Mouse (Mus musculus) mature B cell (primary cell): ENCODE data around the gene Aox3.

Experiments
- in situ Hi-C: fragments of 300-500 bp; cut with MboI; formaldehyde crosslinking; loops from 2 replicates; pipeline ENCODE4 v1.14.3; 2019

Gene Aox3

DNA sequence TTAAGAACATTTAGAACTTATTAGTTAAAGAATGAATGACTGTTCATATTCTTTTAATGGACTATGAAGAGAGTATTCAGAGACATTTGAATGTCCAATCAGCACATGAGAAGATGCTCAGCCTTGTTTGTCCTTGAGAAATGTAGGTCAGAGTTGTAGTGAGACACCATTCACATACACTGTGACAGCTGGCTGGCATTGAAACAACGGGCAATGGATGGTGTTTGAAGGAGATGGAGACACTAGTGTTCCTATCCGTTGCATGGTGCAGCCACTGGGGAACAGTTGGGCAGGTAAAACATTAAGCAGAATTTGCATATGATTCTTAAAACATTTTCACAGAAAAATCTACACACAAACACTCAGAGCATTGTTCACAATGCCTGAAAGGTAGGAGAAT lies 5.9 kb upstream of the Aox3 start:
- in situ Hi-C loops, result no loop called here

DNA sequence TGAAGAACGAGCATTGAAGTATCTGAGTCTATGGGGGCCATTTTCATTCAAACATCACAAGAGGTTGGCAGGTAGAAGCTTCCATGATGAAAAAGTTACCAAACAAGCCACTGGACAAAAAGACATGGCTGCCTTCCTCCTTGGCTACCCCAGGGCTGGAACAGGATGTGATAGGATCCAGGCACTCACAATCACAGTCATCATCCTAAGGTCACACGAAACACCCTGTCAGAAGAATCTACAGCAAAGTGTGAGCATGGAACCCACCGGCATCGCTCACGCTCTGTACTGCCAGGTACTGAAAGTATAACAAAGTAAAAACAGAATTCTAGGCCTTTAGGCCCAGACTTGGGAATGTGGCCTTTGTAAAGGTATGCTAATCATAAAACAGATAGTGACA lies 2.7 kb upstream of the Aox3 start:
- in situ Hi-C loops, result no loop called here

DNA sequence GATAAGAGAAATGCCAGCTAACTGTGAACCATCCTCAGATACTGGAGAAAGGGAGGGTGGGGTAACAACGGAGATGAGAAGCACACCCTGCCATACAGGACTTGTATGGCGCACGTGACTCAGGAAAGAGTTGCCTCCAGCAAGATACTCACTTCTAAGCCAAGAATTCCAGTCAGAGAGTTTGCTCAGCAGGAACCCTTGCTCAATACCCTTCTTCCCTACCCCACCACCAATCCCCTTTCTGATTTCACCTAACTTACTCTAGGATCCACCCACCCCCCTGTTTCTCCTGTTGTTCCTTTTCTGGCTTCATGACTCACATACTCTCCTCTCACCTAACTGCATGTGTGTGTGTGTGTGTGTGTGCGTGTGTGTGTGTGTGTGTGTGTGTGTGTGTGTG lies 1.6 kb upstream of the Aox3 start:
- in situ Hi-C loops, result no loop called here

DNA sequence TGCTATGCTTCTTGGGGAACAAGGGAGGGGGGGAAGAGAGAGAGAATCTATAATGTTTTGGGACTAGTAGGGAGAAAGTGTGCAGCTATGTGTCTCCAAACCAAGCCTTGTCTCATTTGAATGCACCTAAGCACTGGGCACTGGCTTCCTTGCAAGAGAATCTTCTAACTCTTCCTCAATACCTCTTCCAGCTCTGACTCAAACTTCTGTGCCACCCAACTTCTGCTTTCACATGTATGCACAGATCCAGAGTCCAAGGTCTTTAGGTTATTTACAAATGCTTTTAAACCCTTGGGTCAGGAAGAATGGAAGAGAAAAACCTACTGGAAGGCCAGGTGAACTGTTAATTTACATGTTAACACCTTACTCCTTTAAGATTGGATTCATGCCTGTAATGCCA lies 511 bp downstream of the Aox3 start:
- in situ Hi-C loops, result no loop called here

DNA sequence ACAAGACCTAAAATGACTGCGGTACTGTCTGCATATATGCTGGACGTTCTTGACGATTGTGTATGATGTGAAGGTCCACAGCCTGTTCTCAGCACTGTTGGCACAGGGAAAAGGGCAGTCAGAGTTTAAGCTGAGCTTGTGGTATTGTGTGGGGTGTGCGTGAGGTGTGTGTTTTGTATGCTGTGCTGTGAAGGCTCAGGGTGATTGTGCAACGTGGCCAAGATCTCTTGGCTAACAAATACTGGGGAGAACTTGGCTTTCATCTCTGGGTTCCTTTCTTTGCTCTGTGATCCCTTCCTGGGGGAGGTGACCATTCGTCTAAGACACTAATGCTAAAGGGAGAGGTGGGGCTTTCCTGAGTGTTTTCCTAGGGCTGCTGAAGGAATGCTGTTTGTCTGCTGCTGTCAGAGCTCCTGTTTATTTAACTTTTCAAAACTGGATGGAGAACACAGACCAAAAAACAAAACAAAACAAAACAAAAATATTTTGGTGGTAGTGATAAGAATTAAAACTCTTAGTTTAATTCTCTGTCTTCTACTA lies 1.2 kb downstream of the Aox3 start:
- in situ Hi-C loops, result no loop called here

DNA sequence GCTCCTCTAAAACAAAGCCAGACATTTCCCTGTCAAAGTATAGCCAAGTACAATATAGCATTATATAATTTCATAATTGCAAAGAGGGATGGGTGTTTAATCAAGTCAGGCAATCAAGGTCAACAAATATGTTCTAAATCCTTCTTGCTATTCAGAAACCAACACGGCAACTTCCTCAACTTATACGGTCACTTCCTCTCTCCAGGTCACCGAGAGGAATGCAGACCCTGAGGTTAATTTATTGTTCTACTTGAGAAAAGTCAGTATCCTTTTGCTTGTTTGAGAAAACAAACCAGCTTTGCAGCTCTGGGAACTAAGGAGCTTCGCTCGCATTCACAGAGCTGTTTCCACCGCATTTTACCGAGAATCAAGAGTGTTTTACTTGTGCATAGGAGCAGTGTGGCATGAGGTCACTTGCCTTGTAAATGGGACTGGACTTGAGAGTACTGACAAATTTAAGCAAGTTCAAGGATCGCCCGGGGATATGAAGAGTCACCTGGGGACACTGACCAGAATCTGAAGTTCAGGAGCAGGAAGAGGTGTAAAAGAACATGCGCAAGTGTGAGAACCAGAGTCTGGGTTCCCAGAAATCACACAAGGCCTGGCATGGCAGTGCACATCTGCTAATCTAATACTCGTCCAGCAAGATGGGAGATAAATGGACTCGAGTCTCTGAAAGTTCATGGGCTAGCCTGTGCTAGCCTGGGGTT lies 1.9 kb downstream of the Aox3 start:
- in situ Hi-C loops, result no loop called here

DNA sequence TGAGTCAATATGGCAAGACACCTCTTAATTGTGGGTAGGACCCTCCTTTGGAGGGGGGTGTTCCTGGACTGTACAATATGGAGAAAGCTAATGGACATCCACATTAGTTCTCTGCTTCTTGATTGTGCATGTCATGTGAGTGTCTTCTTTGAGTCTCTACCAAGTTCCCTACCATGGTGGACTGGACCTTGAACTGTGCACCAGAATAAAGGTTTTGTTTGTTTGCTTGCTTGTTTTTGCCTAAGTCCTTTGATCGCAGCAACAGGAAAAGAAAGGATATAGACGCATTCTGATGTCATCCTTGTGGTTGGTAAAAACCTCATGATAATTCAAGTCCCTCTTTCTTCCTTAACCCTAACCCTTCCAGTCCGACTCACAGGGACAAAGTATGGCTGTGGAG lies 5.3 kb downstream of the Aox3 start:
- in situ Hi-C loops, result no loop called here

DNA sequence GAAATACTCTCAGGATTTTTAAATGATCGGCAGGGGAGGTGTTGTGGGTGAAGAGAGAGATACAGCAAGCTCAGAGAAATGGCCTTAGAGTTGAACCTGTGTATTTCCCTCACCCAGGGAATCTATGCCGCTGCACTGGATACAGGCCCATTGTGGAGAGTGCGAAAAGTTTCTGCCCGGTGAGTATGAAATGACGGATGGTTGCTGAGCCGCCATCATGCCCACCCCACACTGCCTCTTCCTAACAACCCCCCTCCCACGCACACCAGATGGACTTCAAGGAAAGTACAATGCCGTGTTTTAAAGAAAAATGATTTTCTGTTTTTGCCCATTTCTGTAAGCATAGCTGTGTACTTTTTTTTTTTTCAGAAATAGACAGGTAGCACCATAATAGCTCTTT lies 12.0 kb downstream of the Aox3 start:
- in situ Hi-C loops, result no loop called here

DNA sequence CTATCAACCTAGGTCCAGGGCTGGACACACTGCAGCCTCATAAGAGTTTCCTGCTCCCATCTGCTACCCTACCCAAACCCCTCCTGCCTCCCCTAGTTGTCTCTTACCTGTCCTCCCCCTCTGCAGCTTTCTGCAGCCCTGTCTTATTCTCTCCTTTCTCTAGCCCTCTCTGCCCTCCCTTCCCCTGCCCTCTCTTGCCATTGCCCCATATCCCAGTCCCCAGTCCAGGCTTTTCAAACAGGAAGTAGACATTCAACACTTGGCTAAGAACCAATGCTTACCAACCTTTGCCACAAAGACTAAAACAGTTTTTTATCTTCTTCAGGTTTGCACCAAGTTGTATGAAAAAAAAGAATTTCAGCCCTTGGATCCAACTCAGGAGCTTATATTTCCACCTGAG lies 25.0 kb downstream of the Aox3 start:
- in situ Hi-C loops, result no loop called here

DNA sequence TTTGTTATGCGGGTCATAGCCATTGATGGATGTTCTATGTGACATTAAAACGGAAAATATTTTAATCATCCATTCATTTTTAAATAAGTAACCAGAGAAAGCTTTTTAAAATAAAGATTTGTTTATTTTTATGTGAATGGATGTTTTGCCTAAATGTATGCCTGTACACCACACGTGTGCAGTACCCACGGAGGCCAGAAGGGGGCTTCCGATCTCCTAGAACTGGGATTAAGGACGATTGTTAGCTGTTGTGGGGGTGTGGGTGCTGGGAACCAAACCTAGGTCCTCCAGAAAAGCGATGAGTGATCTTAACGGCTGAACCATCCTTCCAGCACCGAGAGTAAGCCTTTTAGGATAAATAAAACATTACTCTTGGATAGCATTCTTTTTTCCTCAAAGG lies 26.1 kb downstream of the Aox3 start:
- in situ Hi-C loops, result no loop called here

DNA sequence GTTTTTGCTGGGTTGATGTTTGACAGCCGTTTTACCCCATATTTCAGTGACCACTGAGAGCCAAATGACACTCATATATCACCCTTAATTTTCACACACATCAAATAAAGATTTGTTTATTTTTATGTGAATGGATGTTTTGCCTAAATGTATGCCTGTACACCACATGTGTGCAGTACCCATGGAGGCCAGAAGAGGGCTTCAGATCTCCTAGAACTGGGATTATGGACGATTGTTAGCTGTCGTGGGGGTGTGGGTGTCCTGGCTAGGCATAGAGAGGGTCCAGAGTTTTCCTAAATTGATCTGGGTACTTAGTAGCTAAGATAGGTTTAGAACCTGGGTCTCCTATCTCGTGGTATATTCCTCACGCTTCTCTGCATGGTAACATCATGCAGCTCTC lies 27.7 kb downstream of the Aox3 start:
- in situ Hi-C loops, result no loop called here

DNA sequence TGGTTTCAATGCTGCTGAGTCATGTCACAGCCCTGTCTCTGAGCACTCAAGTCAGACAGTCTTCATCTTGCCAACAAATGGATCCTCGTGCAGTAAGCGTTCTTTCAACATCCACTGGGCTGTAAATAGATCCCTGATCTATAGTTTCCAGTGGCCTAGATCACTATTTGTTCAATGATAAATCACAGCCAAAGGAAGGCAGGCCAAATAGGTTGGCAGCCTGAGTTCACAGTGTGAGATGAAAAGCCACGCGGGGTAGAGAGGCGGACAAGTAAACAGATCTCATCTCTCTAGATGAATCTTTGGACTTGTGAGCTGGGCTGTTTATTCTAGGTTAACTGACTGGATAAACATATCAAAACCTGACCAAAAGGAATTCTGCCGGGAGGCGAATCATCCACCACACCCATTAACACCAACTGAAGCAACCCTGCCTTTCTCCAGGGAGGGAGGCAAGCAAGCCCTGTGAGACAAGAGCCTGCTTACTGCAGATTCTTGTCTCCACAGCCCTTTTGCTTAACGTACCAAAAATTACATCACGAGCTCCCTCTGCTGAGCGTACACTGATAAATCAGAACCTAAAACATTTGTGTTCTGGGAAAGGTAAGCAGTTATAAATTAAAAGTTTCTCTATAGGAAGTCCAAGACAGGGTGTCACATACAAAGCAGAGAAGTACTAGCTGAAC lies 31.6 kb downstream of the Aox3 start:
- in situ Hi-C loops, result no loop called here

DNA sequence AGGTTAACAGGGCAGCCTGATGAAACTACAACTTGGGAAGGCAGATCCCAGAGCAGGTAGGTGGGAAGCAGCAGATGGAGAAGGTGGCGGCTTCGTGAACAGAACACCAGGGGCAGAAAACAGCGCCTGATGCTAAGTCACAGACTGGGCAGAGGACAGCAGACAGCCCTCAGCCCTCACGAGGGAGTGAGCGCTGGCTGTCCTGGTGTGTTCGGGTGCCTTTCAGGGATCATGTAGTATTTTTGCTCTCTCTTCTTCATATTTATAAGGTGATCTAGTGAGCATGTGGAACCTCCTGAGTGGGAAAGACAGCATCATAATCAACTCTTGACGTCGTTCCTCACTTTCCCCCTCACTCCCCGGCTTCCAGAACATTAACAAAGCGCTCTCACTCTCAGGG lies 33.1 kb downstream of the Aox3 start:
- in situ Hi-C loops, result no loop called here

DNA sequence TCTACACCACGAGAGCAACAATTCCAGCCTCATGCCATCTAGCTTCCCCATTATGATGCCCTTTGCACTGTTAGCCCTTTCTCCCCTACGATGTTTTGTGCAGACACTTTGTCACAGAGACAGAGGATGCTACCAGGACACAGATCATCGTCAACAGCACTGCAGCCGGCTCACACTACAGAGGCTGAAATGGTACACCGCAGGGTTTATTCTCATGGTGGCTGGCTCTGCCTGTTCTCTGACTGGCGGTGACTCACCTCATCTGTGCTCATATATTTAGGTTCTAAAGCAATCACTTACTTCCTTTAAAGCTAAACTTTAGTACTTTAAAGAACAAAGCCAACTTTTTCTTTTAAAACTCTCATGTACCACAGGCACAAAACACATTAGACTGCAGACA lies 34.8 kb downstream of the Aox3 start:
- in situ Hi-C loops, result no loop called here

DNA sequence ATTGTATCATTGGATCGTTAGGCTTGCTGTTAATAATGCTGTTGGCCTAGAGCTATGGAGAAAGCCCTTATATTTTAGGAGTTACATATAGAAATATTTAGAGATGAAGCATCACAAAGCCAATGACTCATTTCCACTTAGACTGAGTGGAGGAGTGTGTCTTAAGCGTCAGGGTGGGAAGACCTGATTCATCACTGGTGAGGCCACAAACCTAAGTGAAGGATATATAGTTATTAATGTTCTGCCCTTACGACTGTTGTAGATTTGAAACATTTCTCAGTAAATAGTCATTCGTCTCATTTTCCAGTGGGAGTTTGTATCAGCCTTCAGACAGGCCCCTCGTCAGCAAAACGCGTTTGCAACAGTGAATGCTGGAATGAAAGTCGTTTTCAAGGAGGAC lies 39.3 kb downstream of the Aox3 start:
- in situ Hi-C loops, result no loop called here

DNA sequence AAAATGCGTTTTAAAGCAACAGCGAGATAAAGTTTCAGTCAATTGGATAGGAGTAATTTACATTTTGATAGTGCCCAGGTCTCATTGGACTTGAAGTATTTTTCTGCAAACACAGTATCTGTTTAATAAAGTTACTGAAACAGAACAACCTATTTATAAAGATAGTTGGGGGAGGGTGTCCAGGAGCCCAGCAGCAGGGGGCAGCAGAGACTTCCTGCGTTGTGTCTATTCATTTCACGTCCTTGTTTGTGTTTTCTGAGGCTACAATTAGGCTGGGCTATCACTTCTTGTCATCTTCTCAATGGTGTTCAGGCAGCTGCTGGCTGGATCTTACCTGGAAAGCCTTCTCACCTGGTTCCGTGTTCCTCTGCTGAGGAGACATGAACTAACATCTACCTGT lies 43.8 kb downstream of the Aox3 start:
- in situ Hi-C loops, result no loop called here

DNA sequence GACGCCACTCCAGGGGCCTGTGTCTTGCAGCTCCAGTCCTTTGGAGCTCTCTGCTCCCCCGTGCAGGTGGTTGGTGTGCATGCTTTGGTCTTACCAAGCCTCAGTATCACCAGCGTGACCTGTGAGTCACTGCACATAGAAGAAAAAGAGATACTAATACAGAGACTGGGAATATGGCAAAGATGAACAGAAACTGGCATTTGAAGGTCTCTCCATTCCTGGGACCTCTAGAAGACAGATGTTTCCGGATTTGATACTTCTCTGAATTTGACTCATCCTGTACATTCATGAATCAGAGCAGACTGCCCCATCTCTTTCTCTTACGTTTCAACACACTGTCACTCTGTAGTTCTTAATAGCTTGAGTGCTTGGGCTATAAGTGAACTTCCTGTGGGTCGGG lies 57.0 kb downstream of the Aox3 start:
- in situ Hi-C loops, result no loop called here

DNA sequence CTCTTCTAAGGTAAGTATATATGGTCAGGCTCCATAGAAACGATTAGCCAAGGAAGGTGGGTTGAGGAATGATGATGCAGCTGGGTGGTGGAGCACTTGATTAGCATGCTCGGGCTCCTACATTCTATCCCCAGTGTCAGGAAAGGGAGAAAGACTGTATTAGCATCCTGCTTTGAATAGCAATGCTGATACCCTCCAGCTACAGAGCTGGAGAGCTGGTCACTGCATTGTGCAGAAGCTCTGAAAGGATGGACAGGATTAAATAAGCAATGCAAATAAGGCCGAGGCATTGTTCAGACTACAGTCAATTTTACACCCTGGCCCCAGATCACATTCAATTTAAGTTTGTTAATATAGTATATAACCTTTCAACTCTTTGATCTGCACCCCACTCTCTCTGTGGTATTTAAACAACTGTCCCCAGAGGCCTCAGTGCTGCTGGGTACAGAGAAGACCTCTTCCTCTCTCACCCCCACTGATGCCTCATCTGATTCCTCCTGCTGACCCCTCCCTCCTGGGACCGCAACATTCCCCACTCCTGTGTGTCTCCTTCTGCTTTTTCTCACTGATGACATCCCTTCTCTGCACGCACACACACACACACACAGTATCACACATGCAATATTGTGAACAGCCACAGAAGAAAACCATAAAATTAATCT lies 75.7 kb downstream of the Aox3 start:
- in situ Hi-C loops, result no loop called here

DNA sequence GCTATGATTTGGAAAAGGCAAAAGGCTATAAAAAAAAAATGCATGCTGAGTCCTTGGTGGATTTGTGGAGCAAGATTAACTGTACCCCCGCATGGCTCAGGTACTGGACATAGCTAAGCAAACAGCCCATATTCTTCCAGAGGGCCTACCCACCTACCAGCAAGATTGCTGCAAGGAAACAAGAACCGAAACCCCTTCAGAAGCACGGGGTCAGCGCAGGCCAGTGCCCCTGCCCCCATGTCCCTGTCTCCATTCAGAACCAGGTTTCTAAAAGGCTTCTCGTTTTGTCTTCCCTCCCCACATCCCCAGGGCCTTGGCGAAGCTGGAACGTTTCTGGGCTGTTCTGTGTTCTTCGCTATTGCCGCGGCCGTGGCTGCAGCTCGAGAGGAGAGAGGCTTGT lies 81.4 kb downstream of the Aox3 start:
- in situ Hi-C loops, result no loop called here

DNA sequence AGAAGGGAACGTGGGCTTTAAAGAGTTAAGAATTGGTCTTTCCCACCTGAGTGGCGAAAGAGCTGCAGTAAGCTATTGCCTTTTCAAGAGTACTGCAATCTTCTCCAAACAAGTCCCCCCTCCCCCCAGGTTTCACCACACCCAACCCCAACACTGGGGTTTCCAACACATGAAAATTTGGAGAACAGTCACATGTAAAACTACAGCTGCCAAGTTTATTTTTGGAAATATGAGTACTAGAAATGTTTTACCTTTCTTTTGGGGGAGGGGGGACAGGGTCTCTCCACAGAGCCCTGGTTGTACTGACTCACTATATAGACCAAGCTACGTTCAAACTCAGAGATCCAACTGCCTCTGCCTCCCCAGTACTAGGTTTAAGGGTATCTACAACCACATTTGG lies 82.1 kb downstream of the Aox3 start:
- in situ Hi-C loops, result no loop called here

DNA sequence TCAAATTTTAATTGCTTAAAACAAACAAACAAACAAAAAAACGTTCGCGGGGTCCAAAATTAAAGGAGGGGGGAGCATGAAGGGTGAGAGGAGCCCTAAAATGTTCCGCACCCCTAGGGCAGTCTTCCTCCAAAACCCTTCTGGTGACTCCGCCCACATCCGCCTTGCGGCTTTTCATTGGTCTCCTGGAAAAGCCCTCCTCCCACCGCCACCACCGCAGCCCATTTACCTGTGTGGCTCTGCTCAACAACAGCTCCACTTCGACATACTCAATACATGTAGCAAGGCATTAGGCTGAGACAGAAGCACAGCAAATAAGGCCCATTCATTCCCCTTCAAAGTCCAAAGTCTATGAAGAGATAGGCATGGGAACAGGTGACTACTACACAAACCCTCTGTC lies 82.6 kb downstream of the Aox3 start:
- in situ Hi-C loops, result no loop called here

DNA sequence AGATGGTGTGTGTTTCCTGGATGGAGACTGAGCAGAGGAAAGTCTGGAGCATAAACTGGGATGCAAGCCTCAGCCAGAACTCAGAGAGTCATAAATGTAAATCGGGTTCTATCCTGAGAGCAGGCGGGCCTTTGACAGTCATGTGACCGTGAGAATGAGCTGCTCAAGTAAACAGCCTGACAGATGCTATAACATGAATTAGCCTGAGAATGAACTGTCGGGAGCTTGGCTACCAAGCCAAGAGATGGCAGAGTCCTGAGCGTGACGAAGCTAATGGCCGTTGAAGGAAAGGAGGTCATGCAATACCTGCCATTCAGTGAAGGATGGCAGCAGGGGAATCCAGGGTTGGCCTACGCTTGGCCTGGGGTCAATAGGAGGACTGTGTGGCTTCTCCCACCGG lies 84.1 kb downstream of the Aox3 start:
- in situ Hi-C loops, result no loop called here

DNA sequence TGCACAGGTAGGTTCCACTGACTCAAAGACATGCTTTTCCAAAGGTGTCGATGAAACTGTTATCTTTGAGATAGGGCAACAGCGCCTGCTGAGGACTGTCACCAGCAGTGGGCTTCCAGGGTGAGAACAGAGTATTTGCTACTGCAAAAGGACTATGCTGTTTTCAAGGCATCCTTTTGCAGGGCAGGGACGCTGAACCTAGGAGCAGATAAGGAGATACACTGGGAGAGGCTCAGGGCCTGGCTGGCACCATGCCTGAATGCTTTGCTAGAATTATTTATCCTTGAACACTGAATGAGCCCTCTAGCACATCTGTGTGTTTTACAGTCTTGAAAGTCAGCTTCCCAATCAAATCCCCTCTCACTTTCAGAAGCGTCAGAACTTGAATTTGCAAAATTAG lies 85.5 kb downstream of the Aox3 start:
- in situ Hi-C loops, result no loop called here
